Mouse (Mus musculus) E14TG2a.4 (cell line): Measurements from ENCODE around the gene Siglecf.
A peak's percentile ranks its signal among the peaks of the same experiment; 100 is the strongest.

Experiments
- H3K27me3 ChIP-seq: 2 replicates; pipeline ENCODE4 v1.6.1; 2014; ENCODE audit warnings: low read length, control low read depth; ENCODE audit not compliant: insufficient read depth
- H3K36me3 ChIP-seq: 2 replicates; pipeline ENCODE4 v1.6.1; 2014; ENCODE audit warnings: low read length, control low read depth; ENCODE audit not compliant: insufficient read depth
- H3K4me1 ChIP-seq: replicated peaks from 2 replicates; pipeline ENCODE4 v1.6.1; 2014; ENCODE audit warnings: low read depth, low read length, control low read depth
- H3K4me3 ChIP-seq: replicated peaks from 2 replicates; pipeline ENCODE4 v1.5.1; 2014; ENCODE audit warnings: mild to moderate bottlenecking, low read length
- H3K9me3 ChIP-seq: 2 replicates; pipeline ENCODE4 v1.6.1; 2014; ENCODE audit warnings: low read length, control low read depth
- CTCF ChIP-seq: conservative IDR thresholded peaks from 2 replicates; pipeline ENCODE4 v1.5.1; 2014; ENCODE audit warnings: low read length
- NANOG ChIP-seq: IDR thresholded peaks from 2 replicates; pipeline ENCODE4 v1.6.1; 2014; ENCODE audit warnings: borderline replicate concordance, low read length, mixed read lengths
- POU5F1 ChIP-seq: IDR thresholded peaks from 2 replicates; pipeline ENCODE4 v1.6.1; 2014; ENCODE audit warnings: low read length, borderline replicate concordance

The Siglecf gene

DNA sequence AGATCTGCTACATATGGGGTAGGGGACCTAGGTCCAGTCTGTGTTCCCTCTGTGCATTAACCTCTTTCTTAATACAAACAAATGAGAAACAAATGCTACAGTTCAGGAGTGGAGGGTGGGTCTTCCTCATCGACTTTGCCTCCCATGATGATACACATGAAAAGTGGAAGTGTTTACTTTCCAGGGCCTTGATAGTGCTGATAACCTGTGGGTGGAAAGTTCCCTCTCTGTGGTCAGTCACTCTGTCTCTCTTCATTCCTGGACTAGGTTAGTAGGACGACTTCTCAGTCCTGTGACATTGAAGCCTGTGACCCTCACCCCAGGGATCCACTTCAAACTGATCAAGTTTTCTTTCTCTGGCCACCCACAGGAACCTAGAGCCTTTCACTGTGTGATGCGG lies at the start of gene Siglecf:
TSS of gene Siglecf (plus strand) at position 188 of the 400 bp plus-strand sequence.
- Histone ChIP-seq H3K9me3 (no peaks in the 10 kb centered on the region), H3K36me3 (no peaks in the 10 kb centered on the region), H3K4me3 (no peak within 1 kb of the TSS), H3K27me3 (no peaks in the 10 kb centered on the region; the same call in 1 of the 2 replicates), H3K4me1 (peaks cover 69% of the 10 kb centered on the region)
- no peak for TF ChIP-seq POU5F1
- TF ChIP-seq NANOG: no peak
- TF ChIP-seq CTCF: no peak

DNA sequence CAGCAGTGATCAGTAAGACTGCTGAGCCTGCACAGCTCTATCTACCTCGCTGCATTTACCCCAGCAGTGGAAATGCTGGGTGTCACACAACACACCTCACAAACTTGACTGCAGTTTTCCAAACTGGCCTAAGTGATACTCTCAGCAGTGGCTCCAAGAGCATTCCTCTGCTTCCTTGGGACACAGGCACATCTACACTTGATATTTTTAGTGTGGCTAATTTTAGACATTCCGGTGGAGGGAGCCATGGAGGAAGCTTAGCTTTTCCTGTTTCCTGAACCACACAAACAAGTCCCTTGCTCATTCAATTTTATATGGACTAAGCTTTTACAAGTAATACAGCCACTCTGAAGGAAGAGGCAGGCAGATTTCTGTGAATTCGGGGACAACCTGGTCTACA lies 45.9 kb upstream of the Siglecf start:
- Histone ChIP-seq H3K4me3 (no peak overlapping the region), H3K9me3 (no peaks in the 10 kb centered on the region), H3K27me3 (no peaks in the 10 kb centered on the region), H3K4me1 (peaks cover 27% of the 10 kb centered on the region), H3K36me3 (peaks cover 82% of the 10 kb centered on the region)
- no peak for TF ChIP-seq CTCF
- TF ChIP-seq NANOG: no peak
- no peak for TF ChIP-seq POU5F1

DNA sequence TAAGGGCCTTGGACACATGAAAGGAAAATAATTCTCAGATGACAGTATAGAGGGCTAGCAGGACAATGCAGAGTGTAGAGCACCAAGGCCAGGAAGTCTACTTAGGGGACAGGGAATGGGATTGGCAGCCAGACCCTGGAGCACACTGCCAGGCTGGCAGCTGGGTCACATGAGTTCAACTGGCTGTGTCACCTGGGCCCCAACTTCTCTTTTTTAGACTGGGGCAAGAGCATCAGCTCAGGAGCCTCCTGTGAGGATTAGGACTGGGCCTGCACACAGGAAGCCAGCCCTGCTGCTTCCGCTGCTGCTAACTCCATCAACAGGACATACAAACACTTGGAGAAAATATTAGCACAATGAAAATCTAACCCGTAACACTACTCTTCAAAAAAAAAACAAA lies 42.1 kb upstream of the Siglecf start:
- Histone ChIP-seq H3K4me3 (no peak overlapping the region), H3K36me3 (peaks cover 63% of the 10 kb centered on the region), H3K4me1 (peaks cover 49% of the 10 kb centered on the region), H3K9me3 (no peaks in the 10 kb centered on the region), H3K27me3 (no peaks in the 10 kb centered on the region)
- TF ChIP-seq NANOG (no peak), CTCF (no peak), POU5F1 (no peak)

DNA sequence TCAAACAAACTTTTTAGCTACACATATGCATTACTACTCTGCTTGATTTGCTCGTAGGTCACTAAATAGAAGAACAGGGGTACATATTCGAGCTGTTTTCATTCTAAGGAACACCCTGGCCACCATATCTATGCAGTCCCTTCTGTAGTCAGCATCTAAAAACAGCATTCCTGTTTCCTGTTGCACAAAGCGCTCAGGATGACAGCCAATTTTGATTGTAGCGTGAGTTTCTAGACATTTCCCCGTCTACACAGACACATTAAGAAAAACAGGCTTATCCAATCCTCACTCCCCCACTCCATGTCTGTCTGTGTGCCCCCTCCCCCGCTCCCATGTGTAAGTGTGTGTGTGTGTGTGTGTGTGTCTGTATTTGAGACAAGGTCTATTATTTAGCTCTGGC lies 39.5 kb upstream of the Siglecf start:
- H3K4me1 ChIP-seq: peaks cover 42% of the 10 kb centered on the region
- TF ChIP-seq POU5F1 (no peak), NANOG (no peak), CTCF (no peak)
- H3K4me3 ChIP-seq: peak overlapping the region; percentile 98; the same call in 1 of the 2 replicates
- H3K36me3 ChIP-seq: peaks cover 43% of the 10 kb centered on the region
- no peaks in the 10 kb centered on the region for H3K9me3 ChIP-seq
- H3K27me3 ChIP-seq: no peaks in the 10 kb centered on the region

DNA sequence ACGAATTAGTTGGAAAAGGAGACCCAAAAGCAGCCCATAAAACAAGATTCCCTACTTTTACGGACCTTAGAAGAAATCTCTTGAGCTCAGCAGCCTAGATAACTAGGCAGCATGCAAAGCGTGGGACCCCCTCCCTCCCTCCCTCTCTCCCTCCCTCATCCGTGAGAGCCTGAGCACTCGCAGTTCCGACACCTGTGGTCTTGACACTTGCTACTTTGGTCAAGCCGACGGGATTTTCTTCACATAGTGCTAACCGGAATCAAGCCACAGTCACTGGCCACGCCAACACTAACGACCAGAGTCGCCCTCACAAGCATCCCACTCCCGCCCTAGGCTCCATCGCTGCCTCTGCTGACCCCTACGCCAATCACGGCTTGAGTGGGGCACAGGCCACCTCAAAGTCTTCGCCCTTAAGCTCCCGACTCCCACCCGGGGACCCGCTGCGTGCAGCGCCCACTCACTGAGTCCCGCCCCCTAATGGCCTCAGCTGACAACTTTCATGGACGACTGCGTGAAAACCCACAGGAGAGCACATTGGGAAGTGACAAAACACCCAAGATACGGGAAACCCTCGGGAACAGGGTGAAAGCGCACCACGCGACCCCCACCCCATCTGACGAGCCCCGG lies 38.6 kb upstream of the Siglecf start:
- Histone ChIP-seq H3K27me3 (no peaks in the 10 kb centered on the region), H3K9me3 (no peaks in the 10 kb centered on the region), H3K36me3 (peaks cover 35% of the 10 kb centered on the region), H3K4me3 (peak overlapping the region; percentile 98), H3K4me1 (peaks cover 42% of the 10 kb centered on the region)
- TF ChIP-seq POU5F1: no peak
- TF ChIP-seq NANOG: no peak
- no peak for TF ChIP-seq CTCF

DNA sequence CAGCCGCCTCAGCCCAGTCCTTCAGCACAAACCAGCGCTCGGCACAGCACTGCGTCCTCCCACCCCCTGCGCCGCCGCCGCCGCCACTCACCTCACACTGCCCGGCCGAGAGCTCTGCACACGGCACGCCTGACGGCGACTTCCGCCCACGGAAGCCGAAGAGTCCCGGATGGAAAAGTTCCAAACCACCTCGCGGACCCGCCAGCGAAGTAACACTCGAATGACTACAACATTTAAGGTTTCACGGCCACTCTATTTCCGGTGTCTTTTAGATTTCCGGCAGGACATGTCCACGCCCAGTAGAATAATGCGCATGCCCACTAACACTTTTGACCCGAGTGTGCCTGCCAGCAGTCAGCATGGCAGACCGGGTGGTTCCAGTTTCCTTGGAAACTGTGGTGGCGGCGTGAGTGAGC lies 38.1 kb upstream of the Siglecf start, which contains the start of gene Zfp715:
TSS of gene Zfp715 (minus strand) at position 282 of the 416 bp plus-strand sequence.
- Histone ChIP-seq H3K27me3 (no peaks in the 10 kb centered on the region), H3K4me1 (peaks cover 42% of the 10 kb centered on the region), H3K9me3 (no peaks in the 10 kb centered on the region), H3K4me3 (peak within 1 kb of the TSS; percentile 98), H3K36me3 (peaks cover 30% of the 10 kb centered on the region)
- TF ChIP-seq CTCF (no peak), POU5F1 (no peak), NANOG (no peak)

DNA sequence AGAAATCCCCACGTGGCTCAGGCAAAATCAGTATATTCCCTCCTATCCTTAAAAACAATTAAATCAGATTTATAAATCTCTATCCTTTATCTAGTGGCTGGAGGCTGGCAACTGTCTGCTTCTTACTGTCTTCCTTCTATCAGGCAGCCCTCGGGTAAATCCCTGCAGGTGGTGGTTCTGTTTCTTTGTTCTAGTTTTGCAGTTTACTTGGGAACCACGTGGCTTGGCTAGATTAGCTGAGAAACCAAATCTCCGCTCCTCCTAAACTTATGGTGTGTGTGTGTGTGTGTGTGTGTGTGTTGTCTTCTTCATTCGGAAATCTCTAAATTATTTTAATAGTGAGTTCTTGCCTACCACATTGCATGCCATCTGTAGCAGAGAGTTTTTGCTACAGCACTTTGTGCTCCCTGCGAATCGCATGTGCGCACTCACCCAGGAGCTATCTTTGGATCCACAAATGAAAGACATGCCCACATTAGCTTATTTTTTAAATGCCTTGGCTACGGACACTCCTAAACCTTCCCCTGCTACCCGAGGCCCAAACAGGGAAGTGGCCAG lies 24.8 kb upstream of the Siglecf start:
- Histone ChIP-seq H3K27me3 (no peaks in the 10 kb centered on the region), H3K4me3 (peak overlapping the region; percentile 61), H3K9me3 (no peaks in the 10 kb centered on the region), H3K4me1 (peaks cover 31% of the 10 kb centered on the region), H3K36me3 (no peaks in the 10 kb centered on the region)
- TF ChIP-seq NANOG: no peak
- TF ChIP-seq CTCF: no peak
- TF ChIP-seq POU5F1: no peak

DNA sequence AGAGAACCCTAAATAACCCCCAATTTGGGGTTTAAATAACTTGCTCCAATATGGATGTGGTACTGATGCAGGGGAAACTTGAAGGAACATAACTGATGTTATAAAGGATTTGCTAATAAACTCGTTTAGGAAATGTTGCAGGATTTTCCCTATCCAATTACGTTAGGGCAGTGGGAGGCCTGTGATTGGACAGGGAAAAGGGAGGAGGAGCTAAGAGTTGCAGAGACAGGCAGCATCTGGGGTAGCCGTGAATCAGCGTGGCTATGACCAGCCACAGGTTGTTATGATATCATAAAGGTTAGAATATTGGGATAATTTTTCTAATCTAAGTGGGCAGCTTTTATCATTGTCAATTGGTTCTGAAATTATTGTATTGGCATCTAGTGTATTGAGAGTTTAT lies 23.0 kb upstream of the Siglecf start:
- H3K4me3 ChIP-seq: peak overlapping the region; percentile 68
- TF ChIP-seq CTCF (no peak), NANOG (no peak), POU5F1 (no peak)
- no peaks in the 10 kb centered on the region for H3K9me3 ChIP-seq
- no peaks in the 10 kb centered on the region for H3K27me3 ChIP-seq
- H3K4me1 ChIP-seq: peaks cover 36% of the 10 kb centered on the region
- H3K36me3 ChIP-seq: no peaks in the 10 kb centered on the region
